Mouse (Mus musculus): ENCODE measurements around the gene Tnrc6b. TPM values are rescaled to one million over a fixed set of nuclear protein-coding genes. Genes with fewer than 3 reads are reported as not detected.
A peak's percentile ranks its signal among the peaks of the same experiment; 100 is the strongest.

The Tnrc6b gene
- polyA plus RNA-seq, 1 experiment from 2014 or later: 32.2 TPM

DNA sequence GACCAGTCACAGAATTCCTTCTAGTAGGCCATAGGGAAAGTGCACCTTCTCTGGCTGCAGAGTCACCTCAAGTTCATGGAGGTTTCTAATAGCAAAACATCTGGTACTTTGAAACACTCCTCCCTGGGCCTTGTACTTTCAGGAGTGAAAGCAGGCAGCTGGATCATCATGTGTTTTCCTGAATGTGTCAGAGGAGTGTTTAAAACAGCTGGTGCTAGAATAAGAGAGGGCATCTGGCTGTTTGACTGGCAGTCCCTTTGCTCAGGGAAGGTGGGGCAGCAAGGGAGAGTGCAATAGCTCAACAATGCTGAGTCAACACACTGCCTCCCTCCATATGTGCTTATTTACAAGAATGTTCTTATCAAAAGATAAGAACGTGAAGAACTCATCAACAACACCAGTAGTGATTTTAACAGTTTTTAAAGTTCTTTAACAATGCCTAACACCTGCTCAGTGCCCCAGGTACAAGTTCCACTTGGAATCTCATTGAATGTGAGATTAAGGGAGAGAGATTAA is 60.9 kb downstream of the Tnrc6b start:
- no peaks in the 10 kb centered on the region for H3K36me3 ChIP-seq
- peak; percentile 76 for ATAC-seq
- no peaks in the 10 kb centered on the region for H3K9me3 ChIP-seq (replicated peaks)
- peak overlapping the region; percentile 22; the same call in 1 of the 2 replicates for H3K27ac ChIP-seq
- H3K4me2 ChIP-seq: no peak overlapping the region
- H3K27me3 ChIP-seq (replicated peaks): no peaks in the 10 kb centered on the region
- H3K9ac ChIP-seq: 0 out of 2 replicates have a peak overlapping the region, but pooled peaks have one; percentile 29
- WGBS (ENCODE audit: insufficient replicate concordance): 5% methylated on average over 1 of the region's 1 CpGs
- H3K4me1 ChIP-seq: peaks cover 12% of the 10 kb centered on the region
- no peak overlapping the region for H3K4me3 ChIP-seq

- no peaks in the 10 kb centered on the region for H3K27me3 ChIP-seq (replicated peaks)
- no peak overlapping the region for H3K4me2 ChIP-seq
- peaks cover 17% of the 10 kb centered on the region for H3K4me1 ChIP-seq
- H3K4me3 ChIP-seq: no peak overlapping the region
- WGBS (ENCODE audit: insufficient replicate concordance): 86% methylated on average over 1 of the region's 1 CpGs
- no peaks in the 10 kb centered on the region for H3K9me3 ChIP-seq (replicated peaks)
- H3K9ac ChIP-seq: no peak overlapping the region
- no peak overlapping the region for H3K27ac ChIP-seq
- no peak for ATAC-seq
- no peaks in the 10 kb centered on the region for H3K36me3 ChIP-seq
Measured at GRCm38 (mm10) chr15:80774666-80775065, 63.6 kb downstream of the Tnrc6b start.

- Histone ChIP-seq H3K27ac (no peak overlapping the region), H3K36me3 (no peaks in the 10 kb centered on the region), H3K9me3 (replicated peaks) (no peaks in the 10 kb centered on the region), H3K9ac (no peak overlapping the region), H3K27me3 (replicated peaks) (no peaks in the 10 kb centered on the region), H3K4me1 (peaks cover 28% of the 10 kb centered on the region), H3K4me3 (no peak overlapping the region), H3K4me2 (no peak overlapping the region)
- 84% methylated on average over 3 of the region's 3 CpGs for WGBS (ENCODE audit: insufficient replicate concordance)
- ATAC-seq: no peak
Measured at GRCm38 (mm10) chr15:80779006-80779405, 67.9 kb downstream of the Tnrc6b start.

GRCm38 (mm10) chr15:80780154-80780751 is 69.1 kb downstream of the Tnrc6b start:
- Histone ChIP-seq H3K27ac (no peak overlapping the region), H3K4me1 (peaks cover 37% of the 10 kb centered on the region), H3K27me3 (replicated peaks) (no peaks in the 10 kb centered on the region), H3K36me3 (no peaks in the 10 kb centered on the region), H3K4me2 (no peak overlapping the region), H3K9me3 (replicated peaks) (no peaks in the 10 kb centered on the region), H3K4me3 (no peak overlapping the region), H3K9ac (no peak overlapping the region)
- WGBS (ENCODE audit: insufficient replicate concordance): 78% methylated on average over 5 of the region's 5 CpGs
- no peak for ATAC-seq

DNA sequence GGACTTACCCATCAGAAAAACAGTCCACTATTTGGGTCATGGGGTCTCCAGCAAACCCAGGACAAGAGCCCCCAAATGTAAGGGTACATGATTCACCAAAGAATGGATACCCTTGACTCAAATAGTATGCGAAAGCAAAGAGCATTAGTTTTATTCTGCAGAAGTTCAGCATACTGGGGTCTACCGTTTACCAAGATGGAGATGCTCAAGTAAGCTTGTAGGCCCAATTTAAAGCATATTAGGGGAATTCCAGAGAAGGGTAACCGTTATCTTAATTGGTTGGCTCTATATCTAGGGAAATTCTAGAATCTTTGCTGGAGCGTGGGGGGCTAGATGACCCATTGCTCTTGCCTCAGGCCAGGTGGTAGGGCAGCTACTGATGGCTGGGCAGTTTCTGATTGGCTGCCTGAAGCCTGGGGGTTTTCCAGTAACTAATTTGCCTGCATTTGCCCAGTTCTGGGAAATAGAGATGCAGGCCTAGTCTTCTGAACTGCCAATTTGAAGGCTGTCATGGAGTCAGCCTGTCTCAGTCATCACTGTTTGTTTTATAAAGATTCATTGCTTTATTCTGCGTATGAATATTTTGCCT is 70.2 kb downstream of the Tnrc6b start:
- H3K4me3 ChIP-seq: no peak overlapping the region
- no peak overlapping the region for H3K27ac ChIP-seq
- no peak for ATAC-seq
- no peaks in the 10 kb centered on the region for H3K27me3 ChIP-seq (replicated peaks)
- no peak overlapping the region for H3K4me2 ChIP-seq
- H3K4me1 ChIP-seq: peaks cover 37% of the 10 kb centered on the region
- WGBS (ENCODE audit: insufficient replicate concordance): 82% methylated on average over 5 of the region's 5 CpGs
- H3K9me3 ChIP-seq (replicated peaks): no peaks in the 10 kb centered on the region
- no peaks in the 10 kb centered on the region for H3K36me3 ChIP-seq
- H3K9ac ChIP-seq: no peak overlapping the region

GRCm38 (mm10) chr15:80784553-80784971 is 73.4 kb downstream of the Tnrc6b start:
- Histone ChIP-seq H3K4me3 (no peak overlapping the region), H3K4me2 (no peak overlapping the region), H3K27me3 (replicated peaks) (no peaks in the 10 kb centered on the region), H3K9me3 (replicated peaks) (no peaks in the 10 kb centered on the region), H3K9ac (no peak overlapping the region), H3K4me1 (peaks cover 33% of the 10 kb centered on the region), H3K36me3 (no peaks in the 10 kb centered on the region), H3K27ac (no peak overlapping the region)
- ATAC-seq: peak; percentile 49; the same call in 1 of the 2 replicates
- WGBS (ENCODE audit: insufficient replicate concordance): 70% methylated on average over 7 of the region's 7 CpGs

GRCm38 (mm10) chr15:80785699-80786098 is 74.6 kb downstream of the Tnrc6b start:
- no peak for ATAC-seq
- Histone ChIP-seq H3K9ac (no peak overlapping the region), H3K9me3 (replicated peaks) (no peaks in the 10 kb centered on the region), H3K27me3 (replicated peaks) (no peaks in the 10 kb centered on the region), H3K4me1 (peaks cover 22% of the 10 kb centered on the region), H3K4me2 (no peak overlapping the region), H3K36me3 (no peaks in the 10 kb centered on the region), H3K27ac (no peak overlapping the region), H3K4me3 (no peak overlapping the region)
- 84% methylated on average over 1 of the region's 1 CpGs for WGBS (ENCODE audit: insufficient replicate concordance)

GRCm38 (mm10) chr15:80787746-80788145 is 76.6 kb downstream of the Tnrc6b start:
- H3K4me3 ChIP-seq: no peak overlapping the region
- H3K36me3 ChIP-seq: no peaks in the 10 kb centered on the region
- H3K9me3 ChIP-seq (replicated peaks): no peaks in the 10 kb centered on the region
- no peak overlapping the region for H3K9ac ChIP-seq
- H3K4me2 ChIP-seq: no peak overlapping the region
- 77% methylated on average over 4 of the region's 4 CpGs for WGBS (ENCODE audit: insufficient replicate concordance)
- no peaks in the 10 kb centered on the region for H3K27me3 ChIP-seq (replicated peaks)
- peaks cover 20% of the 10 kb centered on the region for H3K4me1 ChIP-seq
- no peak for ATAC-seq
- no peak overlapping the region for H3K27ac ChIP-seq

GRCm38 (mm10) chr15:80792556-80792955 is 81.4 kb downstream of the Tnrc6b start:
- Histone ChIP-seq H3K9ac (no peak overlapping the region), H3K4me3 (no peak overlapping the region), H3K27ac (no peak overlapping the region), H3K27me3 (replicated peaks) (no peaks in the 10 kb centered on the region), H3K4me1 (peaks cover 16% of the 10 kb centered on the region), H3K9me3 (replicated peaks) (no peaks in the 10 kb centered on the region), H3K36me3 (no peaks in the 10 kb centered on the region), H3K4me2 (no peak overlapping the region)
- no peak for ATAC-seq
- WGBS (ENCODE audit: insufficient replicate concordance): 50% methylated on average over 3 of the region's 3 CpGs

- no peak overlapping the region for H3K4me2 ChIP-seq
- ATAC-seq: no peak
- no peak overlapping the region for H3K9ac ChIP-seq
- no peaks in the 10 kb centered on the region for H3K36me3 ChIP-seq
- no peaks in the 10 kb centered on the region for H3K27me3 ChIP-seq (replicated peaks)
- H3K9me3 ChIP-seq (replicated peaks): no peaks in the 10 kb centered on the region
- no peak overlapping the region for H3K27ac ChIP-seq
- H3K4me3 ChIP-seq: no peak overlapping the region
- 82% methylated on average over 1 of the region's 1 CpGs for WGBS (ENCODE audit: insufficient replicate concordance)
- peaks cover 20% of the 10 kb centered on the region for H3K4me1 ChIP-seq
Measured at GRCm38 (mm10) chr15:80795076-80795475, 84.0 kb downstream of the Tnrc6b start.

DNA sequence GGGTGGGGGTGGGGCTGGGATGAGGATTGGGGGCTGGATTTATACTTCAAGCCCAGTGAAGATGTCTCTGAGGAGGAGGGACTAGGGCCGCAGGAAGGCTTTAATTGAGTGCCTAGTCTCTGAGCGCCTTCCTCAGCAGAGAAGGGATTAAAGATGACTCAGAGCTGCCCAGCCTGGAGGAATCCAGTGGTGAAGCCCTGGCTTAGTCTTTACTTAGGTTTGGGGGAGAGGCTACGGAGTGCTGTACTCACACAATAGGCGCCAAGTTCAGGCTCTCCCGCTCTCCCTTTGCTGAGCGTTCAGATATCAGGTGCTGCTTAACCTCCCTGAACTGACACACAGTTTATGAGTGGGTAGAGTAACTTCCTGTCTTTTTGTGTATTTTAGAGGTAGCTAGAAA is 86.6 kb downstream of the Tnrc6b start:
- H3K27ac ChIP-seq: peak overlapping the region; percentile 96
- H3K9me3 ChIP-seq (replicated peaks): no peaks in the 10 kb centered on the region
- no peaks in the 10 kb centered on the region for H3K27me3 ChIP-seq (replicated peaks)
- peak overlapping the region; percentile 77 for H3K4me3 ChIP-seq
- H3K4me1 ChIP-seq: peaks cover 41% of the 10 kb centered on the region
- ATAC-seq: peak; percentile 70
- H3K4me2 ChIP-seq: peak overlapping the region; percentile 78
- H3K9ac ChIP-seq: peak overlapping the region; percentile 89
- no peaks in the 10 kb centered on the region for H3K36me3 ChIP-seq
- WGBS (ENCODE audit: insufficient replicate concordance): 5% methylated on average over 6 of the region's 6 CpGs

DNA sequence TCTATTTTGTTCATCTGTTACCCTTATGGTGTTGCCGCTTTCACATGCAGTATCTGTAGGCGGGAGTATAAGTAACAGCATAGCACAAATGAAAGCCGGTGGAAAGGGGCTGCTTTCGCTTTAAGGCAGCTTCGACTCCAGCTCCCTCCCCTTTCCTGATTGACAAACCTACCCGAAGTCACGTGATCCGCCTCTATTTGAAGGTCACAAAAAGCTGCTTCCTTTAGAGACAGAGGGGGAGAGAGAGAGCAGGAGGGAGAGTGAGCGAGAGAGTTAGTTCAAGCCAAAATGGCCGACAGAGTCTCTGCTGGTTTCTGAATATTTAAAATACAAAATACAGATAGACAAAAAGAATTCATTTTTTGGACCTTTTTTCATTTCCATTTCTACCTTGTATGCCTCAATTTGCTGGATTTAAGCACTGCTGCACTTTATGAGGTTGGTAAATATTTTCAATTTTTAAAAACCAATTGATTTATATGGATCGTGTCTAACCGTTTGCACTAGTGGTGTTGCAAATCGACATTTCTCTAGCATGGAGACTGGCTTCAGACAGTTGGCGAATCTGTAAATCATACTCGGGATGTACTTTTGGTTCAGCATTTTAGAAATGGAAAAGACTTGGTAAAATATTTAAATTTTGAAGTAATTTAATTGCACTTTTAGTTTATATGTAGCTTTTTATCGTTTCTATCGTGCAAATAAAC is 87.4 kb downstream of the Tnrc6b start:
- peaks cover 5% of the 10 kb centered on the region; the same call in 1 of the 2 replicates for H3K36me3 ChIP-seq
- H3K4me3 ChIP-seq: peak overlapping the region; percentile 77
- H3K9ac ChIP-seq: peak overlapping the region; percentile 89
- peaks cover 49% of the 10 kb centered on the region for H3K4me1 ChIP-seq
- under 1% methylated on average over 17 of the region's 17 CpGs for WGBS (ENCODE audit: insufficient replicate concordance)
- ATAC-seq: peak; percentile 76
- H3K9me3 ChIP-seq (replicated peaks): no peaks in the 10 kb centered on the region
- H3K27ac ChIP-seq: peak overlapping the region; percentile 96
- peak overlapping the region; percentile 78 for H3K4me2 ChIP-seq
- no peaks in the 10 kb centered on the region for H3K27me3 ChIP-seq (replicated peaks)

Data from liver, embryonic 12.5 days (tissue).